Mouse (Mus musculus) CD4-positive, CD25-positive, alpha-beta regulatory T cell, adult 4 months (primary cell): ENCODE results near the gene Agap1. TPM values are rescaled to one million over a fixed set of nuclear protein-coding genes. Genes with fewer than 3 reads are reported as not detected.

Experiments
- ATAC-seq: one replicate; pipeline ENCODE4 v1.8.0; 2017
- polyA plus RNA-seq, 2 experiments: library from polyadenylated mRNA; unstranded; fragments of 100-300 nt; shearing (Covaris generic); gene quantifications; one replicate each; pipeline ENCODE4 v1.2.1; 2017

Gene Agap1
- polyA plus RNA-seq, 2 experiments from 2014 or later, result 0.20 TPM; not detected in 1

DNA sequence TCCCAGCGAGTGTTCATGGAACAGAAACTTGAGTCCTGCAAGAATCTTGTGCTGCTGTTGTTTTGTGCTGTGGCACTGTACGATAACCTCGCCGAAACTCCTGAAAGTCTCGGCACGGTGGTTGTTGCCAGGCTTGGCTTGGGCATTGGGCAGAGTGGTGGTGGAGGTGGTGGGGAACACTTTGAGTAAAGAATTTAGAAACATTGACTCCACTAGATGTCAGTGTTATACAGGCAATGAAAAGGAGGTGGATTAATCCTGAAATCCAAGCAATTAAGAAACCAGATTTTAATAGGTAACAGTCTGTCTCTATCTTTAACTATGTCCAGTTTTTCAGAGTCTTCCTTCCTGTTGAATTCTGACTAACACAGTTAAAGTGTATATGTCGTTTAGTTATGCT, 212.8 kb downstream of the Agap1 start:
- ATAC-seq, result no peak

DNA sequence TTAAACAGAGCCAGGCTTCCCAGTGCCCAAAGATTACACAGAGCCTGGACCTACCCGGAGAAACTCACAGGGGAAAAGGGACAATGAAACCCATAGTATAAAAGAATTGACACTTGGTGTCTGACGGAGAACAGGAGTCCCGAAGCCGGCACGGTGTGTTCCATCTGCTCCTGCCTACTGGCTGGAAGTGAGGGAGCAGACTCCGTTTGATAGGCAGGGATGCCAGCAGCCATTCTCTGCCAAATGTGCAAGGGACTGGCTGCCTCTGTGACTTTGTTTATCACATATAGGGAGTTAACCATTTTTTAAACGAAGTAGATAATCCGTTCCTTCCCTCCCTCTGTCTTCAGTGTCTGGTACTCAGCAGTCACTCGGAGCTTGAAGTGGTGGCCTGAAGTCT, 214.0 kb downstream of the Agap1 start:
- ATAC-seq, result no peak

DNA sequence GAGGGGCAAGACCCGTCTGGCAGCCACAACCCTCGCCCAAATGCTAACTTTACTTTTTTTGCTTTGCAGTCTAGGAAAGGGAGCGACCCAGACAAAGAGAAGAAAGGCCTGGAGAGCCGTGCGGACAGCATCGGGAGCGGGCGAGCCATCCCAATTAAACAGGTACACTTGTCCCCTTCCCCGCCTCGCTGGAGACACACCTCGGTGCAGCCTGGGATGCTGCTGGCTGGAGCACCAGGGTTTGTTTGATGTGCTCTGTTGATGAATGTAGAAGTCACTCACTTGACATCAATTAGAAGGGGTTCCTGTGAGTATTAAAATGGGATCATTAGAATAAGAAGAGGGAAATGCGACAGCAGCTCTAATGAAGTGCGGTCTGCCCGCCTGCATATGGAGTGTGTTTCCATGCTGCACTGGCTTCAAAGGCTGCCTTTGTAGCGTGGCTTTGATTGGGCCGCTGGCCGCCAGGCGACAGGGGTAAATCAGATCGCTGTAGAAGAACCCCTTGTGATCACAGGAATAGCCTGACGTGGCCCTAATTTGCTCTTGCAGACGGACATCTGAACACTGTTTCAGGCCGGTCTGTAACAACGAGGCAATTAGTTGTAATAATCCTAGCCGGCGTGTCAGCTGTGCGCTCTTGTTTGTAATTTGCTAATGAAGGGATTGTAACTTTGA, 216.6 kb downstream of the Agap1 start:
- ATAC-seq, result no peak

DNA sequence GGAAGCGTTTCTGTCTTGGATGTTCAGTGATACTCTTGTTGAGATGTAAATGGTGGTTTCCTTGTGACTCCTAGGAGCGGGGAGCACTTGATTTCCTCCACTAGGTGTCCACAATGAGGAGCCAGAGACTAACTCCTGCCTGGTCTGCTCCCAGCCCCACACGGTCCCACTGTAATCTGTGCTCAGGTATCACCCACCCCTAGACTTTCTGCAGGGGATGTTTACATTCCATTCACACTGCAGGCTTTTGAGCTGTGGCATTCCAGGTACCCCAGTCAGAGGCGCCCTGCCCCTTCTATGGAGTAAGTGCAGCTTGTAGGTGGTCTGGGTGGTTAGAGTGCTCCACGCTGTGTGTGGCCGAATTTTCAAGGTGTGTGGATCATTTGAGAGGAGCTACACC, 218.5 kb downstream of the Agap1 start:
- no peak for ATAC-seq

DNA sequence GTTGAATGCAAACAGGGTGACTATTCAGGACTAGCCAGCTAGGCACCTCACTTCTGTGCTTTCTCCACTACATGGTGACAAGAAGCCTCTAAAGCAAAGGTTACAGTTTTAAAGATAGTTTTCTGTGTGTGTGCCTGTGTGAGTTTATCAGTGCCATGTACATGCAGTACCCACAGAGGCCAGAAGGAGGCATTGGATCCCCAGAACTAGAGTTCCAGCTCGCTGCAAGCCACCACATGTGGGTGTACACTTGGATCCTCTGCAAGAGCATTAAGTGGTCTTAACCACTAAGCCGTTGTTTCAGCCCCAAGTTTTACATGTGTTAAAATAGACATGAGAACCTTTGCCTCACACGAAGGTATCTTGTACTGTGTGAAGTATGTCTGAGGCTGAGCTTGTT, 219.1 kb downstream of the Agap1 start:
- no peak for ATAC-seq

DNA sequence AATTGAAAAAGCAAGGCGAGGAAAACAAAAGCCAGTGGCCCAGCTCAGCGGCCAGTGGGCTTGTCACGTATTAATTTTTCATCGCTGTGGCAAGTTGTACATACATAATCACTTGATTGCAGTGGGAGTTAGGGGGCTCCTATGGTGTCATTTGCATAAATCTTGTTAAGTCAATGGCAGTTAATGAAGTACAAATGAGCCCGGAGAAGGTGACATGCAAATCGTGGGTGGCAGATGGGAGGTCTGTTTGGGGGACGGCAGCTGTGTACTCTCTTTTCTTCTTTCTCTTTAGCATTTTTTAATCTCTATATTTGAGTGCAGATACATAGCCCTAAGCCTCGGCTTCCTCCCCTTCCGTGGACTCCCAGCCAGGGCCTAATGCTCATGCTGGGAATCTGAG, 220.1 kb downstream of the Agap1 start:
- no peak for ATAC-seq

DNA sequence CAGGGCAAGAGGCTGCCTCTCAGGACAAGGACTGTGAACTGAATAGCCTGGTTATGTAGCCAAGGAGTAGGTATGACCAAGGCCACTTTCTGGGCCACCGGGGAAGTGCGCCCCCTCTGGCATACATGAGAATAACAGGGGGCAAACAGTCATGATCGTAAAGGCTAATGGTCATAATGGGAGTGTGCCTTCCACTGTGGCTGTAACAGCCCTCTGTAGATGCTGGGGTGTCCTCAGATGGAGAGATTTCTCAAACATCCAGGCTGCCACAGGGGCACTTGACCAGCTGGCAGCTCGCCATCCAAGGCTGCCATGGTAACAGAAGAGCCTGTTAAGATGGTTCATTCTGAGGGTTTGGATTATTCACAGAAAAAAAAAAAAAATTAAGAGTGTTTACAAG, 221.8 kb downstream of the Agap1 start:
- ATAC-seq, result no peak

DNA sequence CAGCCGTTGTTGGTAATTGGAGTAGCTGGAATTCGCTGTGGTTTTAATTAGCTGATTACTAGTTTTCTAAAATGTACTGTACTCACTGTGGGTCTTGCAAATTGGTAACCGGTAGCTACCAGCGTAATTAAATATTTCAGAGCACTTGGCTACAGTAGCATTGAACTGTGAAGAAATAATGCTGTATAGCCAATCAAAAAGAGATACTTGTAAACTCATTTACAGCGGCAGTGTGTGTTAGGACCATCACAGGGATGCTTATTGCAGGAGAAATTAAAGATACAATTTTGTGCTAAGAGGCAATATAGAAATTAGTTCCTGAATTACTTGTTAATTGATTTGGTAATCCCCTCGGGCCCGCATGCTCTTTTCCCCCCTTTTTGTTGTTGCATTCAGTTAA, 226.1 kb downstream of the Agap1 start:
- no peak for ATAC-seq

DNA sequence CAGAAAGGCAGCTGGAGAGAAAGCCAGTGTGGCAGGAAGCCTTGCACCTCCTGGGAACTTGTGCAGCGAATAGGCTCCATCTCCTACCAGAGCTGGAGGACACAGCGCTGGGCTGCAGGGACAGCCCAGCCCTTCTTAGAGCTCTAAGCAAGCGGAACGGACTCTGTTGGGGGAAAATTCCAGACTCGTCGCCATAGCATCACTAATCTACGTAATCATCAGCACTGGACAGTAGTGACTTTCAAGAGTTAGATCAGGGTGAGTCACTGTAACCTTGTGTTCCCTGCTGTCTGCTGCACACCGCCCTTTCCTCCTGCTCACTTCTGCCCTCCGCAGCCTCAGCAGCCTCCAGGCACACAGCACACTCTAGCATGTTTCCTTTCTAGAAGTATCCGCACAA, 234.3 kb downstream of the Agap1 start:
- no peak for ATAC-seq

DNA sequence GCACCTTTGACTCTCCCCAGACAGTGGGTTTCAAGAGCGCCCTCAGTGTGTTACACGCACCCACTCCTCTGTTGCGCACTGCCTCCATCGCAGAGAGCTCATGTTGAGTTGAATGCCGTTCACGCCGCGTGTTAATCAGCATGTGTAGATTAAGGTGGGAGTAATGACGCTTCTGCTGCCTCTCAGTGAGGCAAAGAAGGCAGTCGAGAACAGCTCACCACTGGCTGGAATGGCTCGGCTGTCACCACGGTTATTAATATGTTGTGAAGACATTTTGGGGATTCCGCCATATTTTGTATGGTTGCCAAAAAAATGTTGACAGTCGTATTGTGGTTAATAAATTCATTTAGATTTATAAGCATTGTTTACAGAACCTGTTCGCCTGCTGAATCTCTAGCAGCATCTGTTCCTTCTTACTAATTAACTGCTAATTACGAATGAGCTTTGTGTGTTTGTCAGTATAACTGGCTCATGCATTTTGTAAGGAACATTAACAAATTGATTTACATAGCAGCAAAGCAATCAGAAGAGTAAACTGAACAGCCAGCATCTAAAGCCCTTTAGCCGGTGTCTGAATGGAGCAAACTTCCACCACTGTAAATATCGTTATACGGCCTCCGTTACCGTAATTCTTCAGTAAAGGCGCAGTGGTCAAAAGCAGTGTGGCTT, 235.1 kb downstream of the Agap1 start:
- no peak for ATAC-seq

DNA sequence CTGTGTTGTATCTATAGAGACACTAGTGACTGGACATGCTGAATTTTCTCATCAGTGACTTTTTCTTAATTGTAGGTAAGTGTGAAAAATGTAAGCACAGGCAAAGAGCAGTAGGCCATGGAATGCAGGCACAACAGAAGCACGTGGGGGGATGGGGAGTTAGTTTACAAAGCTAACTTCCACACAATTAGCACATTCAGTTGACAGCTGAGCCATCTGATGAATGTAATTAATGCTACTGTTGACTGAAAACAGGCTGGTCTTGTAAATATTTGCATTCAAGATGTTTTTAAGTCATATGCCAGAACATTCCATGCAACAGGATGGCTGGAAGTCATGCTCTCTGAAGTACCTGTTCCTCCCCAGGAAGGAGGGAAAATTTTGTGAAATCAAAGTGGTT, 236.5 kb downstream of the Agap1 start:
- ATAC-seq, result no peak

DNA sequence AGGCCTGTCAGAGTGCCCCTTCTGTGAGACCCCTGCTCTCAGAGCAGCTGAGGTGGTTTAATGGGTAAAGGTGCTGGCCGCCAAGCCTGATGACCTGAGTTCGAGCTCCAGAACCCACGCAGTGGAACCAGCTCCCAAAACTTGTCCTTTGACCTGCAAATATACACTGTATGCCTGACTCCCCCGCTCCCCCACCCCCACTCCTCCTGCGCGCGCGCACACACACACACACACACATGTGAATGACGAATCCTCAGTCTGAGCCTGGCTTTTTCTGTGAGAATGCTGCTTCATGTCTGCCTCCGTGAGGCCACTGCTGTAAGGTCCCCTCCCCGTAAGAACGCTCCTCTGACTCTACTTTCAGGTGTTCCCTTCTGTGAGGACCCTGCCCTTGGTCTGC, 237.8 kb downstream of the Agap1 start:
- ATAC-seq, result no peak

DNA sequence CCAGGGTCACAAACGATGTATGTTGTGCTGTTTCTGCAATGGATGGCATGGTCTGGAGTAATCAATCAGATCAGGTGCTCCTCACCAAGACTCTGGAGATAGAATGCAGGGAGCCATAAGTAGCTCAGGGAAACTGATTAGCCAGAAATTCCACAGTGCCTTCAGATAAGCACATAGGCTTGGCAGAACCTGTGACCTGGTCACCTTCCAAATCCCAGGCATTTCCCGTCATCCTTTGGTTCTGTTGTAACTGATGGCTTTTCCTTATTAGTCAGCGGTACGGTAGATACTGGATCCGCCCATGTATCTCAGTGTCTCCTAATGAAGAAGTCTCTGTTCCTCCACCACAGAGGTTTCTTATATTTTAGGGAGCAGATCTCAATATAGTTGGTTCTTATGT, 240.3 kb downstream of the Agap1 start:
- no peak for ATAC-seq

DNA sequence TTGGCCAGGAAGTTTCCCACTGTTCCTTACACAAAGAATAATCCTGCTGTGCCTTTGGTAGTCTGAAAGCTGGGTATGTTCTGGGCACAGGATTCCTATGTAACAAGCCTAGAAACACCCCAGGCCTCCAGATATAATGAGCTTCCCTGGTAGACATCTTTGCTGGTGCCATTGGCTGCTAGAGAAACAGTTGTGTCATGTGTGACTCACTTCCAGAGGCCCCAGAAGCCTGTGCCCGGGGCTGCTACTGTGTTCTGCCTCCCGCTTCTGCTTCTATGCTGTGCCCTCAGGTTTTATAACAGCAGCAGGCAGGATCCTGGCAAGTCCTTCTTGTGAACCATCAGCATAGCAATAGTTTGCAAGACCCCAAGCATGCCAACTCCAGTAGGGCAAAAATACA, 242.6 kb downstream of the Agap1 start:
- ATAC-seq, result no peak

DNA sequence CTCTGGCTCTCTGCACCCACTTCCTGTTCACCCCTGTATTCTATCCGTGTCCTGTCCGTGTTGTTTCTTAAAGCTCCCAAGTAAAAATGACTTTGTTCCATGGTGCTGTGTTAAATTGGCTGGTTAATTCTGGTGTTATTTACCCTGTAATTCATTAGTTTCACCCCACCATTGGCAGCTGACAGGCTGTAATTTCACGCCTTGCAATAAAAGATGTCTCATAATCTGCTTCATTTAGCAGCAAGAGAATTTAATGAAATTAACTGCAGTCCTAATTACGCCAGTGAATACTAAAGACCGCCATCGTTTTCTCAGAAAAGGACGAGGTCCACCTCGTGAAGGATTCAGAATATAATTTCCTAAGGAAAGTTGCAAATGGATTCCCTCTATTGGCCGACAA, 245.6 kb downstream of the Agap1 start:
- ATAC-seq, result no peak

DNA sequence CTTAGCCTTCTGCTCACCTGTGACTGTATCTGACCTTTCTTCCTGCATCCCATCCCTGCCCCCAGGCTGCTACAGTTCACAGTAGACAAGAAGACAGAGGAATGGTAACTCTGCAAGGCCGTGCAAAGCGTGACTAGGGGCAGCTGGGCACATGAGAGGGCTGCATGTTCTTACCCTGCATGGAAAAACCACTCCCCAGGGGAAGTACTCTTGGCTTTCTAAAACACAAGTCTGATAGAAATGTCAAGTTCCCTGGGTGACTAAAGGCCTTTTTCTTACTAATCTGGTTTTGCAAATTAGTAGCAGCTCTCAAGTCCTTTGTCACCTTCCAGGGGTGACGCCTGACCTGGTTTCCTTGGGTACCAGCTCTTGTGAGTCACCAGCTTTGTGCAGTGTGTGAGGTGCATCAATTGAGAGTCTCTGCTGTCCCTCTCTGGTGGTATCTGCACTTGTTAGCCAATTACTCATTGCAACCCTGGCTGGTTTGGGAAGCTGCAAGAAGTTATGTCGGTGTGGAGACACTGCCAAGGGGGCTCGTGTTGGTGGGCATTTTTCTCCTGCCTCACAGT, 246.6 kb downstream of the Agap1 start:
- no peak for ATAC-seq

DNA sequence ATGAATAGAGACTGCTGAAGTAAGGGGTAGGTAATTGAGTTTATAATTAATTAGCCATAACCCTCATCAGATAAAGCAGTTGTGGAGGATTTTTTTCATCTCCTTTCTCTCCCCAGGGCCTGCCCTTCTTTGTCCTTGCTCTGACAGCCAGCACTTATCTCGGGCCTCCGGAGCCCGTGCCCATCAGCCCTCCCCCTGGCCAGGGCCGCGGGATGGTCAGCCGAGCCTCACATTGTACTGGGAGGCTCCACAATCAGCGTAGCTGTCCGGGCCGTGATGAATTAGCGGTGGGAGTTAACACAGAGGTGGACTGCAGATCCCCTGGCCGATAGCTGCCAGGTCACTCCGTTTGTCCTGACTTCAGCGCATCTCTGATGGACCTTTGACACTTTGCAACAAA, 248.7 kb downstream of the Agap1 start:
- ATAC-seq, result no peak

DNA sequence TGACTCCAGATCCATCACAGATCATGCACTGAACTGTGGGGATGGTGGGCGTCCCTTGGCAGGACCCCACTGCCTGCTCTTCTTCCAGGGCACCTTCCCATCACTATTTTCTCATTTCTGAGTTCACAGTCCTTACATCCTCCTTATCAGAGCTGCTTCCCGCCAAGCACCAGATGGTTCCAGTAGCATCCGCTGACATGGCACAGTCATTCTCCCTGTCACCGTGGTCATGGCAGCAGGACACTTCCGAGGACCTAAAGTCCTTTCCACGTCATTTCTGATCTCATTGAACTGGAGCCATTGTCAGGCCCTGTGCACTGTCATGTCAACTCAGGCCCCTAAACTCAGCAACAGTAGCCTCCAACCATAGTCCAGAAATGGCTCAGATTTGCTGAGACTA, 251.1 kb downstream of the Agap1 start:
- no peak for ATAC-seq

DNA sequence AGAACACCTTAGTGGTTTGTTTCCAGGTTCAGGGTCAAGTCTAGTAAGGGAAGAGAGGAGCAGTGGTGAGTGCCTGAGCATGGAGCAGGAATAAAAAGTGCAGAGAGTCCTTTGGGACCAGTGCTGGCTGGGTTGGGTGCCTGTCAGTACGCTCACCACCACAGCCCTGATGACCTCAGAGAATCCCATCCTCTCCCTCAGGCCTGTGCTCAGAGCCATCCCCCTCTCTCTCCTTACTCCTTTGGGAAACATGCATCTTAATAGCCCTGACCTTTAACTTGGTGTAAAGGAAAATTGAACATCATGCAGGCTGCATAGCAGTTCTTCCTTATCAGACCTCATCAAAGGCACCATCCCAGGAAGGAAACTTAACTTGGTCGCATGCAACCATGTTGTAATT, 252.3 kb downstream of the Agap1 start:
- no peak for ATAC-seq

DNA sequence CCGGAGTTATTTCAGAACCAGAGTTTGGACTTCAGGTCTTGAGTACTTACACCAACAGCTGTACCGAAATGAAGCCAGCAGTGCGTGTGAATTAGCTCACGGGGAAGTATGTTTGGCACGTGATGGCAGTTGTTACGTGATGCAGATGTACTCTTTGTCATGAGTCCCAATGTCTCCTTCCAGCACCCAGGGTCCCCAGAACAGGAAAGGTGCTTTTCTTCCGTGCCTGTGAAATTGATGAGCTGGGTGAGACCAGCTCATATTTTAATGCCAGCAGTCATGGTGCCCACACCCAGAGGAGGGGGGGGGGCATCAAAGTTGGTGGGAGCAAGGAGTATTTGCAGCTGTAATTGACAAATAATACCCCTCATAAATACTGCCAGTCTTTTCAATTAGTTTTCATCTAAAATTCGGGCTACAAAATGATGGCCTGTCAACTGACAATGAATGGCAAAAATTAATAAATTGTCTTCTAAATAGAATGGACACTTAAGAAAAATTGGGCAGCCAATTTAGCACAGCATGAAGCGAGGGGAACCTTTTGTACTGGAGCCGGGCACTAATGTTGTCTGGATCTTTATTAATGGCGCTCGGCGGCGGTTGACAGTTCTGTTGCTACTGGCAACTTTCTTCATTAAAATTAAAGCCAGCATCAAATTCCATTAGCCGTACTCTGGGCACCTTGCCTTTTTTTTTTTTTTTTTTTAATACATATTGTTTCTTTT, 253.3 kb downstream of the Agap1 start:
- ATAC-seq, result no peak

DNA sequence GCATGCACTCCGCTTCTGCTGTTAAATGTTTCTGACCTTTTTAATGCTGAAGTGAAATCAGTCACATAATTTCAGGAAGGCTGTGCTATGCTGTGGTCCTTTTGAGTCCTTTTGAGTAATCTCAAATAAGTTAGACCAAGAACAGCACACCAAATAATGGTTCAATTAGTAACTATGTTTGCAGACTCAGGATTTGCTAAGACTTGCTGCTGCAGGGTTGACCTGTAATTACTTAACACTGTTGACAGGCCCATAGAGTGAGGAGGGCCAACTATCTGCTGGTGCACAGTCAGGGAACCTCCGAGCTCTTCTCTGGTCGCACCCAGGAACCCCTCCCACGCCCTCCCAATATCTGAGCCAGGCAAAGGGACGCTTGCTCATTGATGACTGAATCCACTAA, 255.2 kb downstream of the Agap1 start:
- no peak for ATAC-seq

DNA sequence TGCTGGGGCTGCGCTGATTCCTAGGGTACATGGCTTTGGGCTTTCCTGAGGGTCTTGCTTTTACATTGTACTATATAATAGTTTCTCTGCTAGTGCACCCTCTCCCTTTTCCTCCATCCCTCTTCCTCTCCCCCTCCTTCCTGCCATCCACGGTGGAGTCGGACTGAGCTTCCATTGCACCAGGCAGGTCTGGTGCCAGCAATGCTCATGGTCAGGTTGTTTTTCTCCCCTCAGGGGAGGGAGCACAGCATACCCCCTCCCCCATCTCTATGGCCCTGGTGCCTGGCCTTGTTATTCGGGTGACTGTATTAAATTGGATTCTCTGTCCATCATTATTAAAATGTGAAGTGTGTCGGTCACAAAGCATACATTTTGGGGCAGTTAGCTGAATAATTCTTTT, 259.1 kb downstream of the Agap1 start:
- ATAC-seq, result no peak

DNA sequence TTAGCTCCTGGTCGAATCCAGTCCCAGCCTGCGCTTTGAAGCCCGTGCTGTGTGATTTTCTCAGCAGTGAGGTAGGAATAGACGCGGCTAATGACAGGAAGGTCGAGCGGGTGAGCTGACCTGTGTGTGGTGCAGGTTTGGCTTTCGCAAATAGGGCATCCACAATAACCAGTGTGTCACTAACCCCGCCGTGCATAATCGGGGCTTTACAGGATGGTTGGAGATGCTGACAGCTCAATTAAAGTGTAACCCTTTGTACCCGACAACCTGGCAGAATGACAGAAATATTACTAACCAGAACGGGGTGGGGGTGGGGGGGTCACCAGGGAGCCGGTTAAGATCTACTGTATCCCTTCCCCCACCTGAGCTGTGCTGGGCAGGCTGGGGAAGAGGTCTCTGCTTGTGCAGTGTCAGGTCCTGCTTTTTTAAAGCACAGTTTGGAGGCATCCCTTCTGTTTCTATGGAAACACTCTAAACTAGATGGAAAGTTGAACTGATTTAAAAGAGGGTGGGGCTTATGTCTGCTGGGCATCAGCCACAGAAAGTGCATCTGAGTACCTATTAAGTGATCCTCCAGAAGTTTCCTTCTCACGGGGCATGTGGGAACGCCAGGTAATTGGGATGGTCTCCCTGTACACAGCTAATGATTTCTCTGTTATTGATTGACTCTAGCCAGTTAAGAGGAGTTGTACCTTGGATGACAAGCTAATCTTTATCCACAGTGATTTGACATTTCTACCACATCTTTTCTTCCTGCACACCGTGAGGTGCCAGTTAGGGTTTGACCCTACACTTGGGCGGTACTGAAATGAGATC, 259.8 kb downstream of the Agap1 start:
- ATAC-seq, result no peak
